Mouse (Mus musculus): ENCODE results near the gene Klhdc7b. TPM values are rescaled to one million over a fixed set of nuclear protein-coding genes. Genes with fewer than 3 reads are reported as not detected.

Klhdc7b gene
- polyA plus RNA-seq, 1 experiment: not detected

DNA sequence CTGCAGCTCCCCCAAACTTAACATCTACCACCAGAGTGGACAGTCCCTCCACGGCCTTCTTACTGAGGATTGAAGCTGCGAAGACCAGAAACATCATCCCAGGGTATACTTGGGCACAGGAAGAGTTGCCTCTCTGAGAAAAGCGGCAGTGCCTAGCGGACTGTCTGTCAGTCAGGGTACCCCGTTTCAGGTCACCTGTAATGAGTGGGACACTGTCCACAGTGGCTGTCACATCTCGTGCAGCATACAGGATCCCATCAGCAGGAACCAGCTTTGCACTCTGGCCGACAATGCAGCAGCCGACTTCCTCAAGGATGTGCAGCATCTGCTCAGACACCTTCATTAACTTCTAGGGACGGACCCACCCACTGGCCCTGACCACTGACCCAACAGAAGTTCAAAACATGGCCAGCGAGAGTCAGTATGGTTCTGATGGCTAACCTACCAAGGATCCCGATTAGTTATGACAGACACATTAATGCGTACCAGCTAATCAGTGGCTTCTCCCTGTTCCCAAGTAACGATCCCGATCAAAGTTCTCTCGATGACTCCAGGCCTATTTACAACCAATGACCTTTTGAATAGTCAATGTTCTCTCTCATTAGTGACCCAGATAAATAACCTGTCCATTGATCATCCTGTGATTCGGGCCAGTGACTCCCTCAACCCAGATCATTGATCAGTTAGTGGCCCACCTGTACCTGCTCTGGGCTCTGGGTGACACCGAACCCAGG, 9.7 kb upstream of the Klhdc7b start:
- DNase-seq (ENCODE audit: low spot score): no peak

DNA sequence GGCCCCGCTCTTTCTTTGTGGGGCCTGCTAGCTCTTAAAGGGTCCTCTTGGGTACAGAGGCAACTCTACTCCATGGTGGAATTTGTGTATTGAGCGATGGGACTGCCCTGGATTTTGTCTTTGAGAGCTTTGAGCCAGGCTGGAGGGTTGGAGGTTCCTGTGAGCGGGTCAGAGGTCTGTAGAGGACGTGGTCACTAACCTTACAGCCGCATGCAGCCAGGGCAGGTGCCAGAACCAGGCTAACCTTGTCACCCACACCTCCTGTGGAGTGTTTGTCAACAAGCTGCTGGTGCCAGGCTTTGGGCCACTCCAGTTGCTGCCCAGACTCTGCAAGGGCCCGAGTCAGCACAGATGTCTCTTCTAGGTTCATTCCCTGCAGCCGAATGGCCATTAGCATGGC, 8.7 kb upstream of the Klhdc7b start:
- no peak for DNase-seq (ENCODE audit: low spot score)

DNA sequence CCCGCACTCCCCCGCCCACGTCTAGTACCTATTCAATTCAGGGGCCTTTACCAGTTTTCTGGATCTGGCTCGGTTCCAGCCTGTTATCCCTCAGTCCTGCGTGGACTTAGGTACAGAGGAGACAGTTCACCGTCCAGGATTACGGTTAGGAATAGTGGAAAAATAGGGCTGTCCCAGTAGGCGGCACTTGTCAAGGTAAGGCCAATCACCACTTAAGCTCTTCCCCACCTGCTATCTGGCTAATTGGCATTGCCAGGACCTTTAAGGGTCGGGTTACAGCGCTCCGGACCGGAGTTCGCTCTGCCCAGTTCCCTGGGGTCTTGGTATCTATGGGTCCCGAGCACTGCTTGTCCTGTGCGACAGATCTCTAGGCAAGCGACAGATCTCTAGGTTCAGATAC, 7.8 kb upstream of the Klhdc7b start, which contains the start of gene Tymp:
Gene Tymp (minus strand): TSS at position 83 of the 400 bp plus-strand sequence.
- no peak for DNase-seq (ENCODE audit: low spot score)

DNA sequence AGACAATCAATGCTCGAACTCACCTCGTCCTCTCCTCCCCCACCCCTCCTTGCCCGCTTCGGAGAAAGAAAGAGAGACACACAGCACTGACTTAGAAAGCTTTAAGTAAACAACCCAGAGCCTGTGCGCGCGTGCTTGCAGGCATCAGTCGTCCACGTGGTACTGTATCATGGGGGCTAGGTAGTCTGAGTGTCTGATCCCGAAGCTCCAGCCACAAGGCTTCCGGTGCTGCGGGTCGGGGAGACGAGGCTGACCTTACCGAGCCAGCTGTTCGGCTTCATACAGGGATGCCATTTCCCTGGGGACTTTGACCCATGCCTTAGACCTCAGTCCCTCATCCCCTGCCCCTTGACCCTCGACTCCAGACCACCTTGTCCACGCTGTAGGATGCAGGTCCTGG, 7.4 kb upstream of the Klhdc7b start:
- no peak for DNase-seq (ENCODE audit: low spot score)

DNA sequence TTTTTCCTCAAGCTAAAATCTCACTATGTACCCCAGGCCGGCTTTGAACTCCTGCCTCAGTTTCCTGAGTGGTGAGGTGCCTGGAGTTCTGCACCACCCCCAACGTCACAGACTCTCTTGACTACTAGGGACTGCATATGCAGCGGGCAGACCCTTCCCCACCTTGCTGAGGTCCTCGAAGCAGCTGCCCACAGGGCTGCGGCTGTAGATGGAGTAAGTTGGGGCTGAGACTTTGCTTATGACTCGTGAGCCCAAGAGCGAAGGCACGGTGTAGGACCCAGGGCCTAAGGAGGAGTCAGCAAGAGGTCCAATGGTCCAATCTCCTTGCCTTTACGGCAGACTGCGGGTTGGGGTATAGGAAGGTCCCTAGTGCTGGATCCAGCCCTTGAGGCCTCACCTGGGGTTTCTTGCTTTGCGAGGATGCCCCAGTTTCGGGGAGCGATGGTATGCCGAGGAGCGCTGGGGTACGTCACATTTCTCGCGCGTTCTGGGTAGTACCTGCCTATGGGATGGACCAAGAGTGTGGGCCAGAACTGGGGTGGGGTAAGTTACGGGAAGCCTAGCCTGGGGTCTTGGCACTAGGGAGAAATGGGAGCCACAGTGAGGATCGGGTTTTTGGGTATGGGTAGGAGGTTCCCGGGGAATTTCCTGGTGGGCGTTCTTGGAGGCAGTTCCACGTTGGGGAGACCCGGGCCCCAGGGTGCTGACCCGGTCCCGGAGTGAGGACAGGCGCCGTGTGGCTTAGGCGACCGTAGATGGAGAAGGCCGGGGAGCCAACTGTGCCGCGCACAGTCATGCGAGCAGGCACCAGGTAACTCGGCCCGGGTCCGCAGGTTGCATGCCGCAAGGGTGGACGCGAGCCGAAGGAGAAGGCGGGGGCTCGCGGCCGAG, 6.5 kb upstream of the Klhdc7b start:
- DNase-seq (ENCODE audit: low spot score): no peak

DNA sequence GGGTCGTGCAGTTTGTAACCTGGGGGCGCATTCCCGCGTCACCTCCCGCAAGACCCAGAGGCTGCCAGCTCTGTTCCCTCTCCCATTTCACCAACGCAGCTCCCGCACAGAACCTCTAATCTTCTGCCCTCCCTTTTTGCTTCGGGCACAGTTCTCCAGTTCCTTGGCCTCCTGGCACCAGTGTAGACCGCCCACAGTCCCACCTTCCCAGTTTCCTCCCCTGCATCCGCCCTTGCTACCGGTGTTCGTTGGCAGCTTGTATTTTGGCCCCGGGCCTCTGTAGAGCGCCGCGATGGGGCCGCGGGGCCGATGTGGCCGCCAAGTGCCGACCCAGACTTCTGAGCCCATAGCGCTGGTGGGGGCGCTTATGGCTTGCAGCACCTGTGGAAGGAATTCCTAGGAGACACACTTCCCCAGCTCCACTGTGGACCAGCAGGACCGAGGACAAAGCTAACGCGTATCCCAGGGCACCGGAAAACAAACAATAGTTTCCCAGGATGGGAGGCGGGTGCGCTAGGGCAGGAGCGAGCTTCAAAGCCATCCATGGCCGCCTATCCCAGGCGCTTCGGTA, 5.8 kb upstream of the Klhdc7b start, which contains the start of gene Odf3b:
Gene Odf3b (minus strand): TSS at position 452 of the 571 bp plus-strand sequence.
- DNase-seq (ENCODE audit: low spot score): no peak

DNA sequence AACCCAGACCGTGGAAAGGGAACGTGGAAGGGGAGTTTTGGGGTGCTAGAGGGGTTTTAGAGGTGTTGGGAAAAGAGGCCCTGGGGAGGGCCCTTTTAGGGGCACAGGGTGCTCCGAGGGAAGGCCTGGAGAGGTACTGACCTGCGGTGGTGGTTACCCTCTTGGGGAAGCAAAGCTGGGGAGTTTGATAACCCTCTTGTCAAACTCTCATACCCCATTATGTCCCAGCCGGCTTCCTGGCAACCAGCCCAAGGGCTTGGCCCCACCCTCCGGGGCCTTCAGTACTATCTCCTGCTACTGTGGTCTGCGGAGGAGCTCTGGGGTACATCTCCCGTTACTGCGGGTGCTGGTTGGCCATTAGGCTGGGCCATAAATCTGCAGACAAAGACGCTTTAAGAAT, 5.3 kb upstream of the Klhdc7b start:
- no peak for DNase-seq (ENCODE audit: low spot score)

DNA sequence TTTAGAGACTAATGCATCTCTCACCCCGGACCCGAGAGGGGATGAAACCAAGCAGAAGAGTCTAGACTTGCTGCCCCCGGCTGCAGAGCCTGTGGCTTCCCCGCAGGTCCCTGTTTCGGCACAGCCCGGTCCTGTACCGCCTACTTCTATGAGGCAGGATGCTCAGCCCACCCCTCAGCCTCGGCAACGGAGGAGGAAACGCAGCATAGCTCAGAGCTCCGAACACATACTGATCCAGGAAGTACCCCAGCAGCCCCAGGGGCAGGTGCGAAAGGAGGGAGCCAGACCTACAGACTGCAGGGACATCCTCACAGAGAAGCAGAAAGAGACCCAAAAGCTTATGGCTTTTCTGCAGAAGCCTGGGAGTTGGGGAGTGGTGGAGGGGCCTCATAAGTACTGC, 2.4 kb downstream of the Klhdc7b start:
- no peak for DNase-seq (ENCODE audit: low spot score)

DNA sequence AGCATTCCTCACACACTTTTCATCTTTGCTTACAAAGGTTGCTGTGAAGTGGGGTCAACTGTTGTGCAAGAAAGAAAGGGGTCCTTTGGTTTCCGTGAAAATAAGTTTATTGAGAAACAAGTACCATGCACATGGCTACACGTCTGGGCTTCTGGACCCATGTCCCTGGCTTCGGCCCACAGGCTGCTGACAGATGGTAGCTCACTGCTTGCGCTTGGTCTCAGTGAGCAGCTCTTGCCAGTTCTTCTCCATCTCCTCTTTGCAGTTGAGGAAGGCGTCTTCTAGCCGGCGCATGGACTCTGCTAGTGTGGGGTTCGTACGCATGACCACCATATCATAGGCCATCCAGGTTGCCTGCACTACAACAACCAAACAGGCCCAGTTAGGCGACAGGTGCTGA, 5.4 kb downstream of the Klhdc7b start:
- no peak for DNase-seq (ENCODE audit: low spot score)

DNA sequence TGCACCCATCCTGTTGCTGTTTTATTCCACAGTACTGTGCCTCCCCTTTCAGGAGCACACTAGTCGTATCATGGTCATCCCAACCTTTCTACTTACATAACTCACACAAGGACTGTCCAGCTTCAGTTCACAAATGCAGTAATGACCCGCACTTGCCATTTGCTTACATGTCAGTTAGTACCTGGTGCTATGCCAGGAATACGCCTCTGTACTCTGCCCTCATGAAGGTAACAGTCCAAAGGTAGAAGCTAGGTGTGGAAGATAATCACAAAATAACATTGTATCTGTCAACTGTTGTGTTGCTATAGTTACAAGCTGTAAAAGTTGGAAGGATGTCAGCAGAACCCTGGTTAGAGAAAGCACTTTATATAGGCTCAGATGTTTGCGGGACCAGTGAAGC, 12.2 kb downstream of the Klhdc7b start:
- no peak for DNase-seq (ENCODE audit: low spot score)

DNA sequence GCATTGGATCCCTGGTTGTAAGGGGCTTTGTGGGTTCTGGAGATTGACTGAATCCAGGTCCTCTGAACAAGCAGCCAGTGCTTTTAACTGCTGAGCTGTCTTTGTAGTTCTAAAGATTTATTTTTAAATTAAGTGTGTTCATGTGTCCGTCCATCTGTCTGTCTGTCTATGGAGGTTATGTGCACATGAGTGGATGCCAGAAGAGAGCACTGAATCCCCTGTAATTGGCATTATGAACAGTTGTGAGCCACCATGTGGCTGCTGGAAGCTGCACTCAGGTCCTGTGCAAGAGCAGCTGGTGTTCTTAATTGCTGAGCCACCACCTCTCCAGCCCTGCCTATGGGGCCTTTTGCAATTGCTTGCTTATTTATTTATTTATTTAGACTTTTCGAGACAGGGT, 13.4 kb downstream of the Klhdc7b start:
- DNase-seq (ENCODE audit: low spot score): no peak

DNA sequence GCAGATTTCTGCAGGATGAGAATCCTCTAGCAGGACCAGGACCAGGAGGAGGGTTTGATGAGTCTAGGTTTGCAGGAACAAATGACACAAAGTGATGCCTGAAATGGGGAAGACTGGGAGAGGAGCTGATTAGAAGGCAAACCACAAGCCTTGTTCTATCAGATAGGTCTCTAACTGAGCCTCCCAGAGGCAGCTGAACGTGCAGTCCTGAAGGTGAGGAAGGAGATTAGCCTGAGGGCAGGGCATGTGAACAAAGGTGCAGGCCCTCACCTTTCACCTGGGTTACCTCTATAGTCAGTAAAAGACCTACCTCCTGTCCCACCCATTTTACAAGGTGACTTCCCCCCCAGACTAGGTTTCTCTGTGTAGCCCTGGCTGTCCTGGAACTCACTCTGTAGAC, 15.0 kb downstream of the Klhdc7b start:
- no peak for DNase-seq (ENCODE audit: low spot score)

DNA sequence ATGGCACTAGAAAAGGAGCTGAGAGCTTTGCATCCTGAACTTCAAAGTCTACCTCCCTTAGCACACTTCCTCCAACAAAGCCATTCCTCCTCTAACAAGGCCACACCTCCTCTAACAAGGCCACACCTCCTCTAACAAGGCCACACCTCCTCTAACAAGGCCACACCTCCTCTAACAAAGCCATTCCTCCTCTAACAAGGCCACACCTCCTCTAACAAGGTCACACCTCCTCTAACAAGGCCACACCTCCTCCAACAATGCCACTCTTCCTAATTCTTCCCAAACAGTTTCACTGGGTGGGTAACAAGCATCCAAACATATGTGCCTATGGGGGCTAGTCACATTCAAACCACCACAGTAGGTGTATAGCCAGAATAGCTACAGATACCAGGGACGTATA, 17.8 kb downstream of the Klhdc7b start:
- no peak for DNase-seq (ENCODE audit: low spot score)

DNA sequence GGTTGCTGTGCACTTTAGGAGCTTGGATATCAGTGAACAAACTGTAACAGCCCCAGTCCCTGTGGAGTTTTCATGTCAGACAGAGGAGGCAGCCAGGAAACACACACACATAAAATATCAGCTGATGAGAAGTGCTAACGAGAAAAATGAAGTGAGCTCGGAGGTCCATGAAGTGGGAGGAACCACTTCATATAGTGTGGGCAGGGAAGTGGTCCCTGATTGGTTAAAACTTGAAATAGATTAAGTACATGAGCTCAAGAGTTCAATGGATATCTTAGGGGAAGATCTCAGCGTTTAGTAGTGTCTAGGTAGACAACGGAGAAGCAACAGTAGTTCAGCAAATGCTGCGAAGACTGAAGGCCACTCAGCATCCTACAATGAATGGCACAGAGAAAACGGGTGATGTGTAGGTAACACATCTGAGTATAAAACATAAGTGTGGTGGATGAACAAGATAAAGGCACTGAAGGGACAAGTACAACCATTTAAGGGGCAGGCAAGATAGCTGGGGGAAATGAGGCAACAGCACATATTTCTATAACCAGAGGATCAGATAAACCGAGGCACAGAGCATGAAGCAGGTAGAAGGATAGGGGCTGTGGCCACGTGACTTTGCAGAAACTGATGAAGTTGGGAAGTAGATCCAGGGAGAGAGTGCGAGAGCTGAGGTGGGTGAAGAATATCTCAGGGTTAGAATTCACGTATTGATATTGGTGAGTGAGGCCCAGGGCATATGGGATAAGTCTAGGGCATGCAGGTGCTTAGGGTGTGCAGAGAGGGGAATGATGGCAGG, 20.3 kb downstream of the Klhdc7b start:
- DNase-seq (ENCODE audit: low spot score): no peak

DNA sequence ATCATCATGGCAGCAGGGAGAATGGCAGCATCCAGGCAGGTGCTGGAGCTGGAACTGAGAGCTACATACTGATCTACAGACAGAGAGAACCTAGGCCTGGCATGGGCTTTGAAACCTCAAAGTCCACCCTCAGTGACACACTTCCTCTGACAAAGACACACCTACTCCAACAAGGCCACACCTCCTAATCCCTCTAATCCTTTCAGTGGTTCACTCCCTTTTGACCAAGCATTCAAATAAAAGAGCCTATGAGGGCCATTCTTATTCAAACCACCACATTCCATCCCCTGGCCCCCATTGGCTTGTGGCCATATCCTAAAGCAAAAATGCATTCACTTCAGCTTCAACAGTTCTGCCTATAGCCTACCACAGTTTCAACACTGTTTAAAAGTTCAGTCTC, 22.0 kb downstream of the Klhdc7b start:
- no peak for DNase-seq (ENCODE audit: low spot score)

DNA sequence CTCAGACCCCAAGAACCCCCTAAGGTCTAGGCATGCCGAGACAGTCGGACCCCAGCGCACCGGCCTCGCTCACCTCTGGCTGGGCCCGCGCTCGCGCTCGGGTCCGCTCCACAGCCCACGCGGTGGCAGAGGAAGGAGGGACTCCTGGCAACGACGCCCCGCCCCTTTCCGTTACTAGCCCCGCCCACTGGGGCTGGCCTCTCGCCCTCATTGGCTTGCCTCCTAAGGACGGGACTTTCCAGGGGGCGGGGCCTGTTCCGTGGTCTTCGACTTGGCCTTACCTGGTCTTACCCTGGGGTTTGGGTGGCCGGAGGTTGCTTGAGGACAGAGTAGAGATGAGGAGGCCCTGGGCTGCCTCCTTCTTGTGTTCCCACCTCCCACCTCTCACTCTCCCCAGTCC, 25.4 kb downstream of the Klhdc7b start, which contains the start of gene Syce3:
Gene Syce3 (minus strand): TSS at position 386 of the 400 bp plus-strand sequence.
- no peak for DNase-seq (ENCODE audit: low spot score)

DNA sequence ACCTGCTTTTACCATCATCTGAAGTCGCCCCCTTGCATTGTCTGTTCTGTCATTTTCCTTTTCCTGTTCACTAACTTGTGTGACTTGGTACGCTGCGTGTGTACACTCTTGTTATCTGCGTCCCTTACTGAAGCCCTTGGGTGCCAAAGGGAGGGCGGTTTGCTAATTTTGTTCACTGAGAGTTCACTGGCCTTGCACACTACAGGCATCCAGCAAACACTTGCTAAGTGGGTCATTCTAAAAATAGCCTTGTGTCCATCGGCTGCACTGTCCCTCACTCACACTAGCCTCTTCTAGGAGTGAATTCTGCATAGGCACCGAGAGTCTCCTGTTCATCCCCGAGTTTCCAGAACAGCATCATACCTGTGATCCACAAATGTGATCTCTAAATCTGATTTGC, 30.6 kb downstream of the Klhdc7b start:
- no peak for DNase-seq (ENCODE audit: low spot score)

DNA sequence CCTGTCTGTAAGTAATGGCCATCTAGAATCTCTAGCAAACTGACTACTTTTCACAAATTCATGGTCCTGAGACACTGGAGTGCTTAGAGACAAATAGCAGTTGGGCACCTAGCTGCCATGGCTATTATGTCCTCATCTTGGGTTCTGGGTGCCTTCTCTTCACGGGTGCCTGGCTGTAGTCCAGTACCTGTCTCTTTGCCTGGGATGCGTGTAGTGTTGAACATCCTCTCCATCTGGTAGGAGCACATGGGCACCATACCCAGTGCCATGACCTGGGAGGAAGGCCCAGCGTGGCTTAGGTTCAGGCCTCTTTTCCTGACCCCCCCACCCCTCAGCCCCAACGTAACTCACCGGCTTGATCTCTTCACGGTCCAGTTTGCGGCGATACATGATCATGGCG, 37.2 kb downstream of the Klhdc7b start:
- no peak for DNase-seq (ENCODE audit: low spot score)

DNA sequence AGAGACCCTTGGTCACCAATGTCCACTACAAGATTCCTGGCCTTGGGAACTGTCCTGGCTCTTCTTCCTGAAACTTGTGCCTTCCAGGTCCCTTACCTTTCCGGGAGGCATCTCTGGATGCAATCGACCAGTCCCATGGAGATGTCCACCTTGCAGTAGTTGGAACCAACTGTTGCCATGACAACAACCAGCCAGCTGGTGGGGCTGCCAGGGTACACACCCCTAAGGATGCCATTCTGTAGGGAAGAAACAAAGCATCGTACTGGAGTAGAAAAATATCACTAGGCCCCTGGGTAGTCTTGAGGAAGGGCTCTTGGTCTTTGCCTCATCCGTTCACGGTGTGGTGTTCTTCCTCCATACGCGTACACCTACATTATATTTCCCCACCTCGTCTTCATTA, 39.9 kb downstream of the Klhdc7b start:
- DNase-seq (ENCODE audit: low spot score): no peak

DNA sequence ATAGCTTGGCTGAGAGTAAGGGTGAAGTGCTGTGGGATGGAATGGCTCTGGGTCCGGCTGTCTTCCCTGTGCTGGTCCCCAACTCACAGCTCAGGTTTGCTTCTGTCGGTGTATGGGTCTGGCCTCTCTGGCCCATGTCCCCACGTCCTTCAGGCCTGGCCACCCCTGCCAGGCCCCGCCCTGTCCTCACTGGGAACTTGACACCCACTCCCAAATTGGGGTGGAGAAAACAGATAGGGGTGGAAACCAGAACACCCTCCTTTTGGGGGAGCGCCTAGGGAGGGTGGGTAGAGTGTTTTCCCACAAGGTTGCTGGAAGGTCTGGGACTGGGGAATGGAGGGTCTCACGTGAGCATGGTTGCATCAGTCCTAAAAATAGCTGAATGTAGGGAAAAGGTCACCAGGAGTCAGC, 41.0 kb downstream of the Klhdc7b start, which contains the start of gene Cpt1b:
Gene Cpt1b (minus strand): TSS at position 153 of the 411 bp plus-strand sequence.
- DNase-seq (ENCODE audit: low spot score): no peak

DNA sequence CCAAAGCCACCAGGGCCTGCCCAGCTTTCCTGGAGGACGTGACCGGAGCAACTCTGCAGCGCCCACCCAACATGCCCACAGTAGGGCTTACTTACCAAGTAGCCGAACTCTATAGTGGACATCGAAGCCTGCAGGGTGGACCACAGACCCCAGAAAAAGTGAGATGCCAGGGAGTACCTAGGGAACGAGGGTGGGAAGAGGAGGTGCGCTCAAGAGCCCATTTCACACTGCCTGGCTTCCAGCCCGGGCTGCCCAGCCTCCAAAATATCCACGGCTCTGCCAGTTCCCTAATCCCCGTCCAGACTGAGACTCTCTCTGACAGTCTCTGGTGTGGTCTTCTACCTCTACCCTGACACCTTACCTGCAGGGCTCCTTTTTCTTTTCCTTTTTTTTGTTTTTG, 42.0 kb downstream of the Klhdc7b start:
- no peak for DNase-seq (ENCODE audit: low spot score)

Measured in urinary bladder, adult 2 months (tissue).